Mouse (Mus musculus) erythroblast, embryonic 14.5 days (primary cell): ENCODE measurements around the gene Kcnj11.

Experiments
- GATA1 ChIP-seq: IDR thresholded peaks from 2 replicates; pipeline ENCODE4 v1.6.1; 2012; ENCODE audit warnings: low read length, inconsistent platforms, mixed read lengths
- TAL1 ChIP-seq: IDR thresholded peaks from 3 replicates; pipeline ENCODE4 v1.6.1; 2012; ENCODE audit warnings: low read length, inconsistent platforms, mixed read lengths

GRCm38 (mm10) chr7:46129463-46130179, 29.1 kb upstream of the Kcnj11 start:
- TF ChIP-seq TAL1 (no peak), GATA1 (no peak)
